Mouse (Mus musculus) gastrocnemius, postnatal 14 days (tissue): ENCODE results near the gene Prom1. TPM values are rescaled to one million over a fixed set of nuclear protein-coding genes. Genes with fewer than 3 reads are reported as not detected.

Experiments
- DNase-seq: peaks from one replicate; pipeline ENCODE4 v3.0.0; 2021; ENCODE audit warnings: mixed read lengths
- intact Hi-C: fragments of 180-260 bp; cut with DNase I; formaldehyde crosslinking; loops from one replicate; pipeline ENCODE4 v1.15.1; 2025; ENCODE audit warnings: low total_unique reads
- total RNA-seq, 2 experiments: library from RNA; stranded (reverse); gene quantifications; 2 replicates each; pipeline ENCODE4 v1.2.3; 2021

Gene Prom1
- total RNA-seq, 2 experiments from 2014 or later, result 13.1 to 19.7 TPM

DNA sequence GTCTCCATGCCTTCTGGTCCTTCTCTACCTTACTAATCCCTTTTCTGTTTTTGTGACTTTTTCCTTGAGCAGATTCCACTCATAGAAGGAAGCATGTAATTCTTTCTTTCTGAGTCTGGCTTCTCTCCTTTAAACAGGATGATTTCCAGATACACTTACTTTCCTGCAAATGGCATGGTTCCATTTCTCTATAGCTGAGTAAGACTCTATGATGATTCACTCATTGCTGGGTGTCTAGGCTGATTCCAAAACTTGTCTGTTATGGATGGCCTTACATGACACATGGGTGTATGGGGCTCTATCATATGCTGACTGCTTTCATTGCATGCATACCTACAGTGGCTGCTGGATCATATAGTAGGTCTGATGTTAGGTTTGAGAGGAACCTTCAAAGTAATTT, 115.6 kb downstream of the Prom1 start:
- DNase-seq, result no peak
- intact Hi-C loops, result loop anchor here (5.0 kb wide), 2 partner anchors 94 to 149 kb away; no protein-coding TSS in a partner anchor

DNA sequence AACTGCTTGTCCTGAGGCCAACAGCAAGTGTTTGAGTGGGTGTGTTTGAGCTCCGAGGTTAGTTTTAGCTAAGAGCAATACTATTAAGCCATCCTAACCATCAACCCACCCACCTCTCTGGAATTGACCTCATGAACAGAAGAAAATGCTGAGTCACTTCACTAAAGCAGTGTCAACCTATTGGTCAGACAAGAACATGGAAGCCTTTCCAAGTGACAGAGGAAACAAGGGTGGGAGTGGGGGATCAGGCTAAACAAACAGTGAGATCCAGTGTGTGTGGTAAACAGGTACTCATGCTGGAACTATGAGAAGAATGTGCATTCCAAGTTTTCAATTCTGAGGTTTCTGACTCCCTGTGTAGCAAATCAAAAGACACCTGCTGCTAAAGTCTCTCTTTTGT, 118.9 kb downstream of the Prom1 start:
- DNase-seq, result no peak
- intact Hi-C loops, result no loop called here

DNA sequence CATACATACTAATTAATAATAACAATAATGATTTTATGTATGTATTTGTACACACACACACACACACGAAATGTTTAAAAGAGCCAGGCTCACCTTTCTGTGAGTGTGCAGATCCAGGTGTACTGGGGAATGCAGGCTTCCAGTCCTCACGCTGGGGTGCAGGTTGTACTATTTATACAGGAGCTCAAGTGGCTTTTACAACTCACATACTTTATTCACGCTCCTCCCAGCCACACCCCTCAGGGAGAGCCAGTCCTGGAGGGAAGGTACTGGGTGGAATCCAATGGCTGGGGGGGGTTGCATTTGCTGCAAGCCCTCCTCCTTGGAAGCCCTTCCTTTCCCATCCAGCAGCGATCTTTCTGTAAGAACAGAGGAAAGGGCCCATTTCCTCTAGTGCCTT, 120.2 kb downstream of the Prom1 start, which contains the start of gene Fgfbp1:
Gene Fgfbp1, minus strand, starts transcription at position 160 of the 400 bp plus-strand sequence.
- intact Hi-C loops, result no loop called here
- no peak for DNase-seq

DNA sequence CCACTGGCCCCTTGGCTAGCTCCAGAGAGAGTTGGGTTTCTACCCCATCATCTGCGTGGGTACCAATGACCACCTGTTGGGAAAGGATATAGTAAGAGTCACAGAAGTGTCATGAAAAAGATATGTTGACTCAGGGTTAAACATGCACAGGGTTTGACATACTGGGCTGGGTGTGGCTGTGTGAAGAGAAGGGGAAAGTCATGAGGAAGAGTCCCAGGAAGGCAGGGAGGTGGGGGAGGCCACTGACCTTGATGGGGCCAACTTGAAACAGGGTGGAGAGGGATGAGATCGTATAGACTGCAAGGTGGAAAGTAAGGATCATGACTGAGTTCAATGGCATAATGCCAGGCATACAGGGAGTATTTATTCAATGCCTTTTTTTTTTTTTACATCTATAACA, 121.4 kb downstream of the Prom1 start:
- intact Hi-C loops, result no loop called here
- DNase-seq, result no peak

DNA sequence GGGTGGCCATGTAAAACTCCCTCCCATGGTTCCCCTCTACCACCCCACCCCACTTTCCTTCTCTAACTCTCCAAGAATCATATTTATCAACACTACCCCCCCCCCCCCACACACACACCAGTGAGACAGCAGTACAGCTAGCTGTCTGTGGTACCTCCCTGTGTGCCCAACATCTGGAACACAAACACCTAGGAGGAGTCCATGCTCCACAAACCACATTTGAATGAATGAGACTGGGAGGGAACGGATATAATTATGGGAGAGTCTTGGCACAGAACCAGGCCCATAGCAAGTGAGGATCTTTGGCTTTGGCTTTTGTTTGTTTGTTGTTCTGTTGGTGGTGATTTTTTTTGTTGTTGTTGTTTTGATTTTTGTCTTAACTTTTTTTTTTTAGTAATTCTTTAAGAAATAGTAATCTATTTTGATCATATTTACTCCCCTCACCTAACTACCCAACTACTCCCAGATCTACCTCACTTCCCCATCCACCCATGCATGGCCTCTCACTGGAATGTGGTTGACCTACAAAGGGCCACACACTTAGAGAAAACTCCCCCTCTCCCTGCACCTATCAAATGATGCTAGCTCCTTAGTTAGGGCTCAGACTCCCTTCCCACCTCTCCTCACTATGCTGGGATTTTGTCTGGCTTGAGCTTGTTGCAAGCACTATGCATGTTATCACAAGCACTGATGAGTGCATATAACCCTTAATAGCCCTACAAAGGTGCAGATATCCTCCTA, 124.8 kb downstream of the Prom1 start:
- DNase-seq, result no peak
- intact Hi-C loops, result no loop called here

DNA sequence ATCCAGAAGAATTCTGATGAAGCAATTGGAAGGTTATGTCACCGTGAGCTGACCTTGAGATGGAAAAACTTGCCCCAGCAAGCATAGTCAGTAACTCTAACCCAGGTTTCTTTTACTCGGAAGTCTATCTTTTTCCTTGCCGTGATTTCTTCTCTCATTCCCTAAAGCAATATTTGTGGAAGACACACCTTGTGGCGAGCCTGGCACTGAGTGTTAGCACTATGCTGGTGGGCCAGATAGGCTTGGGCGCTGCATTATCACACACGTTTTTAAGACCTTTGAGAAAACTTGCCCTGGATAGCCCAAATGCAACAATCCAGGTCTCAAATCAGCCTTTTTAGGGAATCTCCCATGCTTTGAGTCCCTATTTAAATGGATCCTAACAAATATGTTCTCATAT, 127.7 kb downstream of the Prom1 start:
- intact Hi-C loops, result no loop called here
- DNase-seq, result no peak

DNA sequence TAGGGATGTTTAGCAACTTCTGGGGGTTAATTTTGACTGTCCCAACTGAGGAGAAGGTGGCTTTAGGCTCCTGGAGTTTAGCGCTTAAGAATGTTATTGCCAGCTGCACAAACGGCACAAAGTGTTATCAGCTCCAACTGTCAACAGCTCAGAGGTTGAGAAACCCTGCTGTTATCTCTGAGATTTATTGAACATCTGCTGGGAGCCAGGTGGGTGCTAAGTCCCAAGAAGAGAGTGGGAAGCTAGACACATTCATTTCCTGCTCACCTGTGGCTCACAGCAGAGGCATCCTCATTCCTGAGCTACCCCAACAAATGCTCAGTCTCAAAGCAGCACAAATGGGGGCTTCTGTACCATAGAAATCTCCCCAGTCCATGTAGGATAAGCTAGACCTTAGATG, 130.7 kb downstream of the Prom1 start:
- DNase-seq, result no peak
- intact Hi-C loops, result no loop called here

DNA sequence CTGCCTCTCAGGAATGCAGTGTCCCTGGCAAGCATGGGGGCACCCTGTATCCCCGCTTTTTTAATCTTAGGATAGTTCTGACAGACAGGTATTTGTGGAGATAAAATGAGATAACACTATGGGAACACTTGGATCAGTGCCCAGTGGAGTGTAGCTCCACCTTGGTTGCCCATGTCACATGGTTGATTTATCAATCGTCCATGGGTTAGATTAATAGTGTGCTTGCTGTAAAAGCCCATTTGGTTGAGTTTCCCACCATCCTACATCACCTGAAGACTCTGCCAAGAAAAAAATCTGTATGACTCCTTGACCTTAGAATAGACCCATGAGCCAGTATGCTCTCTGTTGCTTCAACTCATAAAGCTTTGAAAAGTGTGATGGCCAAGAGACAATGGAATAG, 131.3 kb downstream of the Prom1 start:
- intact Hi-C loops, result no loop called here

DNA sequence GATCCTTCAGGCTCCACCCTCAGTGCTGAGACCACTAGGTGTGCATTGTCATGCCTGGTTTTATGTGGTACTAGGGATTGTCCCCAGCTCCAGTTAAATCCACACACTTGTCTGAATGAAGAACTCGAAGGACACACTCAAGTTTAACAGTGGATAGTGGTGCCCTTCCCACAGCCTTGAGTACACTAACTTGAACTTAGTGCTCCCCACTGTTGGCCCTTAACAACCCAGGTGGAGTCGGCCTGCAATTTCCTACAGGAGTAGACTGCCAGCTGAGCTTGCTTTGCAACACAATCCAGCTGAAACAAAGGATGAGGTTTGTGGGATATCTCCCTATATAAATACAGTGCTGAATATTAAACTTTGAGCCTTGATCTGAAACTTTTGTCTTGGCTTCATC, 133.2 kb downstream of the Prom1 start:
- intact Hi-C loops, result no loop called here
- no peak for DNase-seq

More for the DNA sequence above, 131.3 kb downstream of the Prom1 start:
- no peak for DNase-seq

DNA sequence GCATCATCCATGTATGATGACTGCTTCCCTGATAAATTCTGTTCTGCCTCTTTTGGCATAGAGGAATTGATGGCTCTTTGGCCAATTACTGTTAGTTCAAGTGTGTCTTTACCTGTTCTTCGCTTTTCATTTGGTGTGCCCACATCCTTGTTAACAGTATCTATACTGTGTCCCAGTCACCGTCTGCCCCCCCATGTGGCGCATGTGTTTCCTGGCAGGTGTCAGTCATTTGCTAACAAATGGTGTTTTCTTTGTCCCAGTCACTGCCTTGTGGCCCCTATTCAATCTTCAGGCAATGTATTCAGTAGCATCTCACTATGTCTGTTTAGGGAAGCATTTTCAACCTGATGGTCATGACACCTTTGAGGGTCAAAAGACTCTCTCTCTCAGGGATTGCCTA, 140.8 kb downstream of the Prom1 start:
- intact Hi-C loops, result no loop called here
- DNase-seq, result no peak

DNA sequence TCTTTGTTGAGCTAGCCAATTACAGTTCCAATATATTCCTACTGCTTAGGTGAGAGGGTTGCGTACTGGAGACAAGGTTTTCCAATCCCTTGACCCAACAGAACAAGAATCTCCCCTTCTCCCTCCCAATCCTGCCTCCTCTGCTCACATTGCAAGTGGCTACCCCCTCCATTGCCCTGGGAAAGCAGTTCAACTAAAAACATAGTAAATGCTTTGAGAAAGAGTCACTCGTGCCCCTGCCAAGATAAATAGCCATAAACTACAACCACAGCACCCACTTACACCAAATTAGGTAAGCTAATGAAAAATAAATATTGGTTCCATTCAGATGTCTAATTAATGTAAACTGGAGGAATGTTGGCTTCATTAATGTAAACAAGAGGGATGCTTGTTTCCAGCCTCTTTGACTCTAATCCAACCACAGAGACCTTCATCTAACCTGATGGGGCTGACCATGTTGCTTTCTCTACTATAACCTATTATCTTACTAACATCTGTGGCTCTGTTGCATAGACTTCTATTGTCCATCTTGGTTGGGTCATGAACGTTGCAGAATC, 141.9 kb downstream of the Prom1 start:
- no peak for DNase-seq
- intact Hi-C loops, result no loop called here

DNA sequence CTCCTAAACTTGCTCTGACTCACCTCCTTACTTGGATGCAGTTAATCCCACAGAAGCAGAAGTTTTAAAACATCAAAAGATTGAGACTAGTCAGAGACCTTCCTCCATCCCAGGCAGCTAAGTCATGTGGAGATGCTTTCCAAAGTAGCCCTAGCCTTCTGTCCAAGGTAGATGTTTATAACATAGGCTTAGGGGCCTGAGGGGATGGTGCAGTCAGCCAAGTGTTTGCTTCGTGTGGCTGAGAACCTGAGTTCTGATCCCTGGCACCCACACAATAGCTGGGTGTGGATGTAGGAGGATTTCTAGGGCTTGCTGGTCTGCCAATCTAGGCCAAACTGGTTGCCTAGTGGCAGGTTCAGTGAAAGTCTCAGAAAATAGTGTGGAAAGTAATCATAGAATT, 148.6 kb downstream of the Prom1 start:
- no peak for DNase-seq
- intact Hi-C loops, result no loop called here

DNA sequence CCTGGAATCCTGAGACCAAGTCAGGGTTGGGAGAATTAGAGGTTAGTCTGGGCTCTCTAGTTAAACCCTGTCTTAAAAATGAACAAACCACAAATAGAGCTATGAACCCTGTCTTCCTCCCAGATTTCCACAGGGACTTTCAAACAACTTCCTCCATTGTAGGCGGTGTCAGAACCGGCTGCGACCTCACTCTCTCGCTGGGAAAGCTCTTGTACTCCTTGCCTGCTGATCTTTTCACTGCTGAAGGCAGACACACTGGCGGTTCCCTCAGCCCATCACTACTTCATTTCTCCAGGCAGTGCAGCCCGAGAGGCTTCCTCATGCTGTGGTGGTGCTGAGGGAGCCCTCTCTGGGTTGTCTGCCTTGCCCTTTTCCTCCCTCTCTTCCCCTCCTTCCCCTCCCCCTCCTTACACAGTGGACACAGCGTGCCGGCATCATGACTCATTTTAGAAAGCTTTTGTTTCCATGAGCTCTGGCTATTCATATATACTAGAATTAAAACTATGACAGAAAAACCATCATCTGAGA, 153.0 kb downstream of the Prom1 start:
- intact Hi-C loops, result no loop called here
- DNase-seq, result peak; percentile 4

DNA sequence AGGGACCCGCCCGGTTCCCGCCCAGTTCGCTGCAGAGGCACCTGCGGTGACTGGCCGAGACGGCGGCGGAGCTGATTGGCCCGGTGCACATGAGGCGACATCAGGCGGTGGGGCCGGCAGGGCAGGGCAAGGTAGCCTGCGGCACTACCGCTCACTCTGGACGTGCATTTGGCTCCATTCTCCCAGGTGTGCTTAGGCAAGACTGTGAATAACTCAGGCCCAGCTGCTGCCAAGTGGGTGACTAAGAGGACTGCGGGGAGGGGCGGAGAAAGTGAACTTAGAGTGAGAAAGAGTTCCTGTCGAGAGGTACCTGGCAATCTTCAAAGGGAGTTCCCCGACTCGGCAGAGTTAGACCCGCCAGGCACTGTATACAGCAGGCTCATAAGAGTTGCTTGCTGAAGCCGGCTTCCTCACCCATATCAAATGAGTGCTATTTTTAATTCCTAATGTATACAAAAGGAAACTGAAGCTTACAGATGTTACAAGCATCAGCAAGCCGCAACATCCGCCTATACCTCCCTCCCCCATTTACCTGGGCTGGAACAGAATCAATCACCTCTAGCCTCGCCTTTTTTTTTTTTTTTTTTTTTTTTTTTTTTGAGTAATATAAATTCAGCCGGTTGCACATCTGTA, 153.6 kb downstream of the Prom1 start:
- intact Hi-C loops, result no loop called here
- DNase-seq, result peak; percentile 23

DNA sequence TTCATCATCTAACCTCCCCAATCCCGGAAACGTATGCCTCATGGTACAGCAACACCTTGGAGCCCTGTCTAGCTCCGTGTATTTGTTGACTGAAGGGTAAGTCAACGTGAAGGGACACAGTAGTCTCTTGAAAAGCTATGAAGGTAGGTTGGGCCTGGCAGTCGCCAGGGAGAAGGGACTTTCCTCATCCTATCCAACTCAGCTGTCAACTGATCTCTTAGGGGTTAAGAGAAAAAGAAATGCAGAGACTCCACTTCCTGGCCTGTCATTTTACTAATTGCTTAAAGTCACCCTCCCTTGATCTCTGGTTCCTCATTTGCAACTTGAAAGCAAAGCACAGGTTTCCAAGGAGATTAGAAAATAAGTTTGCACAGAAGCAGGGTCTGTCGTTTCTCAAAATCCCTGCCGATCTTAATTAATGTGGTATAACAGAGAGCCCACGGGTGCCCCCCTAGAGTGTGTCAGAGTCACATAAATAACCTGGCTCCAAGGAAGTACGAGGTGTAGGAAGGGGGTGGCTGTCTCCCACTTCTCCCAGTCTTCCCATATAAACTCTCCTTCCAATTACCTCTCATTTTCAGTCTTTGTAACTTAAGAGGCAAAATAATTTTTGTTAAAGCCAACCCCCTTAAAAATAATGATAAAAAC, 154.4 kb downstream of the Prom1 start:
- no peak for DNase-seq
- intact Hi-C loops, result no loop called here

Other genes starting within 250 kb of the Prom1 start
- gene Cd38, start 233.5 kb downstream of the Prom1 start, total RNA-seq, result 1 to 10 TPM; 5.6 to 6.2 TPM
- gene Gm7879, start 188.9 kb downstream of the Prom1 start, total RNA-seq, result 1 to 10 TPM; 5.1 to 5.2 TPM
- not detected for gene Fgfbp1, start 120.3 kb downstream of the Prom1 start, total RNA-seq
- gene Tapt1, start 124.6 kb upstream of the Prom1 start, total RNA-seq, result 10 to 100 TPM; 25.4 to 27.7 TPM